Mouse (Mus musculus): ENCODE measurements around the gene Atrnl1. TPM values are rescaled to one million over a fixed set of nuclear protein-coding genes. Genes with fewer than 3 reads are reported as not detected.

The Atrnl1 gene
- polyA plus RNA-seq, 1 experiment from 2014 or later = 11.6 TPM

GRCm38 (mm10) chr19:58050986-58051385 lies 440.2 kb downstream of the Atrnl1 start:
- no peak for ATAC-seq (ENCODE audit: low FRiP score, low TSS enrichment)
- H3K27ac ChIP-seq (replicated peaks; ENCODE audit: low read depth, low read length) = no peak overlapping the region
- WGBS = 97% methylated on average over 8 of the region's 8 CpGs
- no peak for DNase-seq
- H3K36me3 ChIP-seq (ENCODE audit: control insufficient read depth, insufficient read depth, low read length) = no peaks in the 10 kb centered on the region
- peaks cover 5% of the 10 kb centered on the region; the same call in 1 of the 2 replicates for H3K4me1 ChIP-seq (ENCODE audit: control insufficient read depth, insufficient read depth, low read length)
- H3K9ac ChIP-seq (replicated peaks; ENCODE audit: low read length) = no peak overlapping the region
- H3K27me3 ChIP-seq (ENCODE audit: control insufficient read depth, insufficient read depth, low read length) = no peaks in the 10 kb centered on the region
- H3K4me2 ChIP-seq (ENCODE audit: low read length) = no peak overlapping the region
- no peaks in the 10 kb centered on the region for H3K9me3 ChIP-seq (ENCODE audit: control insufficient read depth, low read length)
- H3K4me3 ChIP-seq (replicated peaks; ENCODE audit: low read depth, low read length) = no peak overlapping the region

DNA sequence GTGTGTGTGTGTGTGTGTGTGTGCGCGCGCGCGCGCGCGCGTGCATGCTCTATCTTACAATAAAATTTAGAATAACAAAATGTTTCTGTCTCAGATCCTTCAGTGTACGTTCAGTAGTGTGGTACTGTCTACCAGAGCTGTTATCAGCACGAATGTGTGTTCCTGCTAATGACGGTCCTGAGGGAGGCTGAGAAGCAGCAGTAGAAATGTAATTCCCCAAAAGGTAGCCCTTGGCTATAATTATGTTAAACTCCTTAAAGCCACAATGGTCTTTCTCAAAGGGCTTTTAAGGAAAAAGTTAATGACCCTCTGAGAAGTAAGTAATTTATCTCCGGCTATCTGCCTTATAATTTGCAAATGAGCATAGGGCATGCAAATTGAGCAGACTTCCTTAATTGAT lies 441.1 kb downstream of the Atrnl1 start:
- 78% methylated on average over 13 of the region's 13 CpGs for WGBS
- Histone ChIP-seq H3K9me3 (ENCODE audit: control insufficient read depth, low read length) (no peaks in the 10 kb centered on the region), H3K27me3 (ENCODE audit: control insufficient read depth, insufficient read depth, low read length) (no peaks in the 10 kb centered on the region), H3K4me1 (ENCODE audit: control insufficient read depth, insufficient read depth, low read length) (peaks cover 5% of the 10 kb centered on the region; the same call in 1 of the 2 replicates), H3K4me3 (replicated peaks; ENCODE audit: low read depth, low read length) (no peak overlapping the region), H3K36me3 (ENCODE audit: control insufficient read depth, insufficient read depth, low read length) (no peaks in the 10 kb centered on the region), H3K27ac (replicated peaks; ENCODE audit: low read depth, low read length) (peak overlapping the region; percentile 22; the same call in 1 of the 2 replicates), H3K4me2 (ENCODE audit: low read length) (no peak overlapping the region), H3K9ac (replicated peaks; ENCODE audit: low read length) (no peak overlapping the region)
- ATAC-seq (ENCODE audit: low FRiP score, low TSS enrichment) (no peak), DNase-seq (peak; percentile 53)

GRCm38 (mm10) chr19:58052444-58053135 lies 441.8 kb downstream of the Atrnl1 start:
- ATAC-seq (ENCODE audit: low FRiP score, low TSS enrichment) (no peak), DNase-seq (no peak)
- Histone ChIP-seq H3K9me3 (ENCODE audit: control insufficient read depth, low read length) (no peaks in the 10 kb centered on the region), H3K4me1 (ENCODE audit: control insufficient read depth, insufficient read depth, low read length) (peaks cover 5% of the 10 kb centered on the region; the same call in 1 of the 2 replicates), H3K27me3 (ENCODE audit: control insufficient read depth, insufficient read depth, low read length) (no peaks in the 10 kb centered on the region), H3K4me3 (replicated peaks; ENCODE audit: low read depth, low read length) (no peak overlapping the region), H3K36me3 (ENCODE audit: control insufficient read depth, insufficient read depth, low read length) (no peaks in the 10 kb centered on the region), H3K9ac (replicated peaks; ENCODE audit: low read length) (no peak overlapping the region), H3K27ac (replicated peaks; ENCODE audit: low read depth, low read length) (peak overlapping the region; percentile 22; the same call in 1 of the 2 replicates), H3K4me2 (ENCODE audit: low read length) (no peak overlapping the region)
- 50% methylated on average over 13 of the region's 13 CpGs for WGBS

DNA sequence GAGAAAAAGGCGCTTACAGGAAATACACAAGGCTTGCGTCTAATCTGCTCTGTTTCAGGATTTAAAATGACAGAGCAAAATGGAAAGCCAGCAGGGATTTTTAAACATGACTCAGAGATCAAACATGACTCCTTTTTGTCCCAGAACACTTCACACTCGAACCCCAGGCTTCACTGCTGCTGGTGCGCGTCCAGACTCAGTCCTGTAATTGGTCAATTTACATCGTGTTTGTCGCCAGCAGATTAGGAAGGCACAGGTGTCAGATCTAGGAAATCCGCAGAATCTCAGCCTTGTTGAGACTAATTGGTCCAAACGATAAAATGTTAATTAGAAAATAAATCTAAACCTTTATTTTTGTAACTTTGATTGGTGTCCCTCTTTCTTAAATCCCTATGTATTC lies 448.9 kb downstream of the Atrnl1 start:
- WGBS = 20% methylated on average over 9 of the region's 9 CpGs
- Histone ChIP-seq H3K27me3 (ENCODE audit: control insufficient read depth, insufficient read depth, low read length) (no peaks in the 10 kb centered on the region), H3K4me3 (replicated peaks; ENCODE audit: low read depth, low read length) (no peak overlapping the region), H3K36me3 (ENCODE audit: control insufficient read depth, insufficient read depth, low read length) (no peaks in the 10 kb centered on the region), H3K4me1 (ENCODE audit: control insufficient read depth, insufficient read depth, low read length) (peaks cover 48% of the 10 kb centered on the region), H3K9ac (replicated peaks; ENCODE audit: low read length) (no peak overlapping the region), H3K27ac (replicated peaks; ENCODE audit: low read depth, low read length) (0 out of 2 replicates have a peak overlapping the region, but pooled peaks have one; percentile 3), H3K4me2 (ENCODE audit: low read length) (0 out of 2 replicates have a peak overlapping the region, but pooled peaks have one; percentile 9), H3K9me3 (ENCODE audit: control insufficient read depth, low read length) (no peaks in the 10 kb centered on the region)
- ATAC-seq (ENCODE audit: low FRiP score, low TSS enrichment) (no peak), DNase-seq (peak; percentile 47)

GRCm38 (mm10) chr19:58060199-58060853 lies 449.5 kb downstream of the Atrnl1 start:
- Histone ChIP-seq H3K27ac (replicated peaks; ENCODE audit: low read depth, low read length) (peak overlapping the region; percentile 33), H3K4me1 (ENCODE audit: control insufficient read depth, insufficient read depth, low read length) (peaks cover 49% of the 10 kb centered on the region), H3K36me3 (ENCODE audit: control insufficient read depth, insufficient read depth, low read length) (no peaks in the 10 kb centered on the region), H3K4me2 (ENCODE audit: low read length) (peak overlapping the region; percentile 41), H3K27me3 (ENCODE audit: control insufficient read depth, insufficient read depth, low read length) (no peaks in the 10 kb centered on the region), H3K9ac (replicated peaks; ENCODE audit: low read length) (no peak overlapping the region), H3K9me3 (ENCODE audit: control insufficient read depth, low read length) (no peaks in the 10 kb centered on the region), H3K4me3 (replicated peaks; ENCODE audit: low read depth, low read length) (no peak overlapping the region)
- ATAC-seq (ENCODE audit: low FRiP score, low TSS enrichment) = peak; percentile 43; the same call in 1 of the 2 replicates
- WGBS = 15% methylated on average over 12 of the region's 12 CpGs
- peak; percentile 49 for DNase-seq

GRCm38 (mm10) chr19:58060854-58061358 lies 450.1 kb downstream of the Atrnl1 start:
- Histone ChIP-seq H3K4me1 (ENCODE audit: control insufficient read depth, insufficient read depth, low read length) (peaks cover 49% of the 10 kb centered on the region), H3K9me3 (ENCODE audit: control insufficient read depth, low read length) (no peaks in the 10 kb centered on the region), H3K9ac (replicated peaks; ENCODE audit: low read length) (no peak overlapping the region), H3K36me3 (ENCODE audit: control insufficient read depth, insufficient read depth, low read length) (no peaks in the 10 kb centered on the region), H3K27ac (replicated peaks; ENCODE audit: low read depth, low read length) (peak overlapping the region; percentile 33), H3K27me3 (ENCODE audit: control insufficient read depth, insufficient read depth, low read length) (no peaks in the 10 kb centered on the region), H3K4me3 (replicated peaks; ENCODE audit: low read depth, low read length) (no peak overlapping the region; the same call in 1 of the 2 replicates), H3K4me2 (ENCODE audit: low read length) (peak overlapping the region; percentile 41)
- WGBS = 3% methylated on average over 15 of the region's 15 CpGs
- ATAC-seq (ENCODE audit: low FRiP score, low TSS enrichment) (peak; percentile 78), DNase-seq (peak; percentile 82)

- H3K4me1 ChIP-seq (ENCODE audit: control insufficient read depth, insufficient read depth, low read length) = peaks cover 49% of the 10 kb centered on the region
- 78% methylated on average over 8 of the region's 8 CpGs for WGBS
- H3K27me3 ChIP-seq (ENCODE audit: control insufficient read depth, insufficient read depth, low read length) = no peaks in the 10 kb centered on the region
- H3K9ac ChIP-seq (replicated peaks; ENCODE audit: low read length) = no peak overlapping the region
- H3K4me3 ChIP-seq (replicated peaks; ENCODE audit: low read depth, low read length) = no peak overlapping the region
- no peak for DNase-seq
- H3K36me3 ChIP-seq (ENCODE audit: control insufficient read depth, insufficient read depth, low read length) = no peaks in the 10 kb centered on the region
- H3K4me2 ChIP-seq (ENCODE audit: low read length) = no peak overlapping the region
- H3K9me3 ChIP-seq (ENCODE audit: control insufficient read depth, low read length) = no peaks in the 10 kb centered on the region; the same call in 1 of the 2 replicates
- no peak for ATAC-seq (ENCODE audit: low FRiP score, low TSS enrichment)
- H3K27ac ChIP-seq (replicated peaks; ENCODE audit: low read depth, low read length) = no peak overlapping the region
These were observed 451.1 kb downstream of the Atrnl1 start for GRCm38 (mm10) chr19:58061933-58062332.

- ATAC-seq (ENCODE audit: low FRiP score, low TSS enrichment) (no peak), DNase-seq (peak; percentile 40)
- H3K27me3 ChIP-seq (ENCODE audit: control insufficient read depth, insufficient read depth, low read length) = no peaks in the 10 kb centered on the region
- no peak overlapping the region for H3K9ac ChIP-seq (replicated peaks; ENCODE audit: low read length)
- no peak overlapping the region for H3K4me3 ChIP-seq (replicated peaks; ENCODE audit: low read depth, low read length)
- peaks cover 49% of the 10 kb centered on the region for H3K4me1 ChIP-seq (ENCODE audit: control insufficient read depth, insufficient read depth, low read length)
- H3K27ac ChIP-seq (replicated peaks; ENCODE audit: low read depth, low read length) = no peak overlapping the region
- no peak overlapping the region for H3K4me2 ChIP-seq (ENCODE audit: low read length)
- no peaks in the 10 kb centered on the region for H3K36me3 ChIP-seq (ENCODE audit: control insufficient read depth, insufficient read depth, low read length)
- H3K9me3 ChIP-seq (ENCODE audit: control insufficient read depth, low read length) = no peaks in the 10 kb centered on the region; the same call in 1 of the 2 replicates
- WGBS = 10% methylated on average over 6 of the region's 6 CpGs
These were observed 452.7 kb downstream of the Atrnl1 start for GRCm38 (mm10) chr19:58063541-58063940.
